Mouse (Mus musculus): ENCODE results near the gene Isca2. TPM values are rescaled to one million over a fixed set of nuclear protein-coding genes. Genes with fewer than 3 reads are reported as not detected.

Gene Isca2
- 133 and 148 TPM in 2 replicates for polyA plus RNA-seq (2015; fragmentation: Nextera tagmentation; extraction: Ambion mirVana)

DNA sequence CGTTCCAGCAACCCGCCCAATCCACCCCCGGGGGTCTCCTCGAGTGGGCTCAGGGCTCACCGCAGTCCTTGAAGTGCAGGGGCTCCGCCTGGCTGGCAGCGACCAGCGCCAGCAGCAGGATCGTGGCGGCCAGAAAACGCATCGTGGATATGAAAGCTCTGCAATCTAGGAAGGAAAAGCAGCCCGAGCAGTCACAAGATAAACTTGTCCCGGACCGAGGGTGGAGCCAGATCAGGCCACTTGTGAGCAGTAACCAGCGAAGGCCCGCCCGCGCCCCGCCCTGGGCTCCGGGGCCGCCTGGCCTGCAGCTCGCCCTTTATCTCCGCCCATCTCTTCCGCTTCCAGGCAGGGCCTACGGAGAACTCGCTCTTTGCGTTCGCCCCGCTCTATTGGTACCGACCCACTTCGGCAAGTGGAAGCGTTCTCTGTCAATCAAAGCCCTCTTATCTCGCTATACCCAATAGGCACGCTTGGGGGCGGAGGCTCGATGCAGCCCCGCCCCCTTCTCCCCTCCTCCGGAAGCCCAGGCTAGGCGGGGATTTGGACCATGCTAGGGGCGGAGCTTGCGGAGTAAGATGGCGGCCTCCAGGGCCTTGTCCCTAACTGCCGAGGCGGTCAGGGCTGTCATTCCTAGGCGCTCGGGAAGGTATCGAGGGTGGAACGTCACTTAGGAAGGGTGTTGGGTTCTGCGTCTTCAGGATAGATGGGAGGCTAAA is at the start of gene Isca2, which contains the start of gene Npc2:
Gene Isca2, plus strand, starts transcription at position 526 of the 716 bp plus-strand sequence.
Gene Npc2, minus strand, starts transcription at position 427 of the 716 bp plus-strand sequence.
- Histone ChIP-seq H3K4me2 (peak within 1 kb of the TSS; percentile 85), H3K27ac (replicated peaks) (peak within 1 kb of the TSS; percentile 96), H3K4me3 (peak within 1 kb of the TSS; percentile 80), H3K9ac (peak within 1 kb of the TSS; percentile 90), H3K27me3 (replicated peaks) (no peaks in the 10 kb centered on the region), H3K4me1 (peaks cover 27% of the 10 kb centered on the region), H3K9me3 (no peaks in the 10 kb centered on the region), H3K36me3 (peaks cover 30% of the 10 kb centered on the region)
- peak; percentile 99 for ATAC-seq (ENCODE audit: extremely low read depth, insufficient number of reproducible peaks, low FRiP score, low TSS enrichment)
- WGBS, result under 1% methylated on average over 50 of the region's 50 CpGs

- Histone ChIP-seq H3K9me3 (no peaks in the 10 kb centered on the region), H3K4me1 (no peaks in the 10 kb centered on the region), H3K9ac (no peak overlapping the region), H3K4me3 (no peak overlapping the region), H3K27ac (replicated peaks) (no peak overlapping the region), H3K27me3 (replicated peaks) (no peaks in the 10 kb centered on the region), H3K4me2 (no peak overlapping the region), H3K36me3 (no peaks in the 10 kb centered on the region)
- no peak for ATAC-seq (ENCODE audit: extremely low read depth, insufficient number of reproducible peaks, low FRiP score, low TSS enrichment)
- WGBS, result 69% methylated on average over 4 of the region's 4 CpGs
These were observed 46.7 kb upstream of the Isca2 start for GRCm38 (mm10) chr12:84726391-84726790.

DNA sequence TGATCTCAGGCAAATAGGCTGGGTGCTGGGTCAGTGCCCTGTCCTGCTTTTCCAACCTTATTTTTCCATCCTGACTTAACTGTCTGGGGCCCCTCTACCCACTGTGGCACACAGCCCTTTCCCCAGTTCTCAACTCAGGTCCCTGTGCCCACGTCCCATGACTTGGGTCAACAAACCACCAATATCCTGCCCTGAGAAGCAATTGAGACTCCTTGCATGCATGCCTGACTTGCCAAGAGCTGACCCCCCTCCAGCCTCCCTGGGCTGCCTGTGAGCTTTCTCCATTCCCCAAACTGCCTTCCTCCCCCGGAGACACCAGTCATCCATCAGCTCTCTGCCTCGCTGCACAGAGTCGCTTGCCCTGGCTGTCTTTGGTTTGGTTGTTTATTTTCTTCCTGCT is 46.1 kb upstream of the Isca2 start:
- Histone ChIP-seq H3K9ac (no peak overlapping the region), H3K9me3 (no peaks in the 10 kb centered on the region), H3K27ac (replicated peaks) (no peak overlapping the region), H3K4me1 (no peaks in the 10 kb centered on the region), H3K27me3 (replicated peaks) (no peaks in the 10 kb centered on the region), H3K4me2 (no peak overlapping the region), H3K4me3 (no peak overlapping the region), H3K36me3 (no peaks in the 10 kb centered on the region)
- WGBS, result 56% methylated on average over 4 of the region's 4 CpGs
- ATAC-seq (ENCODE audit: extremely low read depth, insufficient number of reproducible peaks, low FRiP score, low TSS enrichment), result no peak

GRCm38 (mm10) chr12:84727434-84727833 is 45.6 kb upstream of the Isca2 start:
- H3K4me2 ChIP-seq, result no peak overlapping the region
- no peaks in the 10 kb centered on the region for H3K27me3 ChIP-seq (replicated peaks)
- H3K9ac ChIP-seq, result no peak overlapping the region
- H3K9me3 ChIP-seq, result no peaks in the 10 kb centered on the region
- no peak for ATAC-seq (ENCODE audit: extremely low read depth, insufficient number of reproducible peaks, low FRiP score, low TSS enrichment)
- H3K36me3 ChIP-seq, result no peaks in the 10 kb centered on the region
- H3K4me3 ChIP-seq, result no peak overlapping the region
- H3K4me1 ChIP-seq, result no peaks in the 10 kb centered on the region
- H3K27ac ChIP-seq (replicated peaks), result no peak overlapping the region
- 79% methylated on average over 5 of the region's 5 CpGs for WGBS

GRCm38 (mm10) chr12:84728421-84728820 is 44.6 kb upstream of the Isca2 start:
- H3K9me3 ChIP-seq, result no peaks in the 10 kb centered on the region
- ATAC-seq (ENCODE audit: extremely low read depth, insufficient number of reproducible peaks, low FRiP score, low TSS enrichment), result no peak
- no peak overlapping the region for H3K9ac ChIP-seq
- no peaks in the 10 kb centered on the region for H3K36me3 ChIP-seq
- no peak overlapping the region for H3K4me3 ChIP-seq
- H3K27ac ChIP-seq (replicated peaks), result no peak overlapping the region
- peaks cover 6% of the 10 kb centered on the region for H3K4me1 ChIP-seq
- H3K27me3 ChIP-seq (replicated peaks), result no peaks in the 10 kb centered on the region
- WGBS, result 85% methylated on average over 10 of the region's 10 CpGs
- no peak overlapping the region for H3K4me2 ChIP-seq

DNA sequence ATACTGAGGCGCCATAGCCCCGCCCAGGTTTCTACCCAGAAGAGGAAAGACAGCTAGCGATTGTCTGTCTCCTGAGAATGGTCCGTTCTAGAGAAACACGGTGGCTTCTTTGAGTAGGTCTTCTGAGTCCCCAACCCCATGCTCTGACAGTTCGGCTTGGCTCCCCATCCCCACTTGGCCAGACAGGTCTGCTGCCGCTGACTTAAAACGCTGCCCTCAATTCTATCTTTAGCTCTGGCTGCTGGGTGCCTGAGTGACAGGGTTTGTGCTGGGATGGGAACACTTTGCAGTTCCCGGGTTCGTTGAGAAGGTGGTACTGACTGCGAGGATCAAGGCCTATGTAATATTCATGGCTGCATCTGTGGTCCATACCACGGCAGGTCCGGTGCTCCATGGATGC is 39.7 kb upstream of the Isca2 start:
- no peaks in the 10 kb centered on the region for H3K36me3 ChIP-seq
- ATAC-seq (ENCODE audit: extremely low read depth, insufficient number of reproducible peaks, low FRiP score, low TSS enrichment), result no peak
- H3K9ac ChIP-seq, result no peak overlapping the region
- no peak overlapping the region; the same call in 1 of the 2 replicates for H3K4me2 ChIP-seq
- no peak overlapping the region for H3K27ac ChIP-seq (replicated peaks)
- H3K27me3 ChIP-seq (replicated peaks), result no peaks in the 10 kb centered on the region
- WGBS, result 48% methylated on average over 13 of the region's 13 CpGs
- peaks cover 9% of the 10 kb centered on the region for H3K4me1 ChIP-seq
- no peaks in the 10 kb centered on the region for H3K9me3 ChIP-seq
- H3K4me3 ChIP-seq, result no peak overlapping the region

DNA sequence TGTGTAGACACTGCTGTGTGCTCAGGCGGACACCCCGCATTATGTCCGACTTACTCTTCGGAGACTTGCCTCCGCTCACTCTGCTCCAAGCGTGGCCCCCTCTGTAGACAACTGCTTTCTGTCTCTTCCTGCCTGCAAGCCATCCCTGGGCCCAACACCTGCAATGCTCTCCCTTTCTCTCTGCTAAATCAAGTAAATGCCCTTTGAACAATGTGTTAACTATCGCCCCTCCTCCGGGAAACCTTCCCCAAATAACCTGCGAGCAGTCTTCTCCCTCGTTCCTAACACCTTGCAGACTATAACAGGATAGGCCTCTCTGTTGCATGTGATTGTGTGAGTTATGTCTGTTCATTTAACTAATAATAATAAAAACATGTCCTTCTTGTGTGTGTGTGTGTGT is 29.6 kb upstream of the Isca2 start:
- no peak overlapping the region for H3K4me3 ChIP-seq
- H3K9me3 ChIP-seq, result no peaks in the 10 kb centered on the region
- no peak overlapping the region for H3K27ac ChIP-seq (replicated peaks)
- peaks cover 17% of the 10 kb centered on the region for H3K27me3 ChIP-seq (replicated peaks)
- H3K9ac ChIP-seq, result no peak overlapping the region
- no peak overlapping the region for H3K4me2 ChIP-seq
- no peaks in the 10 kb centered on the region; the same call in 1 of the 2 replicates for H3K4me1 ChIP-seq
- WGBS, result 80% methylated on average over 10 of the region's 10 CpGs
- no peak for ATAC-seq (ENCODE audit: extremely low read depth, insufficient number of reproducible peaks, low FRiP score, low TSS enrichment)
- H3K36me3 ChIP-seq, result no peaks in the 10 kb centered on the region

- Histone ChIP-seq H3K27me3 (replicated peaks) (peaks cover 20% of the 10 kb centered on the region), H3K4me2 (no peak overlapping the region)
- WGBS, result 45% methylated on average over 4 of the region's 4 CpGs
These were observed 27.4 kb upstream of the Isca2 start for GRCm38 (mm10) chr12:84745700-84746099.

GRCm38 (mm10) chr12:84748134-84748533 is 24.9 kb upstream of the Isca2 start:
- no peaks in the 10 kb centered on the region for H3K36me3 ChIP-seq
- H3K4me2 ChIP-seq, result no peak overlapping the region
- H3K27me3 ChIP-seq (replicated peaks), result peaks cover 20% of the 10 kb centered on the region
- no peaks in the 10 kb centered on the region; the same call in 1 of the 2 replicates for H3K4me1 ChIP-seq
- H3K27ac ChIP-seq (replicated peaks), result no peak overlapping the region
- WGBS, result 66% methylated on average over 3 of the region's 3 CpGs
- no peak for ATAC-seq (ENCODE audit: extremely low read depth, insufficient number of reproducible peaks, low FRiP score, low TSS enrichment)
- H3K9ac ChIP-seq, result no peak overlapping the region
- no peaks in the 10 kb centered on the region for H3K9me3 ChIP-seq
- H3K4me3 ChIP-seq, result no peak overlapping the region

More at GRCm38 (mm10) chr12:84745700-84746099, 27.4 kb upstream of the Isca2 start:
- no peak overlapping the region for H3K4me3 ChIP-seq
- no peaks in the 10 kb centered on the region; the same call in 1 of the 2 replicates for H3K4me1 ChIP-seq
- no peak for ATAC-seq (ENCODE audit: extremely low read depth, insufficient number of reproducible peaks, low FRiP score, low TSS enrichment)
- H3K9me3 ChIP-seq, result no peaks in the 10 kb centered on the region
- no peak overlapping the region for H3K27ac ChIP-seq (replicated peaks)
- H3K9ac ChIP-seq, result no peak overlapping the region
- H3K36me3 ChIP-seq, result no peaks in the 10 kb centered on the region

GRCm38 (mm10) chr12:84750661-84751060 is 22.4 kb upstream of the Isca2 start:
- Histone ChIP-seq H3K9me3 (no peaks in the 10 kb centered on the region), H3K4me3 (no peak overlapping the region), H3K4me1 (no peaks in the 10 kb centered on the region; the same call in 1 of the 2 replicates), H3K36me3 (peaks cover 3% of the 10 kb centered on the region), H3K4me2 (no peak overlapping the region), H3K9ac (no peak overlapping the region), H3K27me3 (replicated peaks) (peaks cover 20% of the 10 kb centered on the region), H3K27ac (replicated peaks) (no peak overlapping the region)
- WGBS, result 68% methylated on average over 14 of the region's 14 CpGs
- no peak for ATAC-seq (ENCODE audit: extremely low read depth, insufficient number of reproducible peaks, low FRiP score, low TSS enrichment)

- 38% methylated on average over 14 of the region's 14 CpGs for WGBS
- no peaks in the 10 kb centered on the region for H3K4me1 ChIP-seq
- no peak overlapping the region for H3K4me2 ChIP-seq
- no peak overlapping the region for H3K9ac ChIP-seq
- peaks cover 20% of the 10 kb centered on the region for H3K36me3 ChIP-seq
- H3K27ac ChIP-seq (replicated peaks), result no peak overlapping the region
- H3K9me3 ChIP-seq, result no peaks in the 10 kb centered on the region
- no peak overlapping the region for H3K4me3 ChIP-seq
- H3K27me3 ChIP-seq (replicated peaks), result 0 out of 2 replicates have a peak, but pooled peaks cover 10% of the 10 kb centered on the region
- no peak for ATAC-seq (ENCODE audit: extremely low read depth, insufficient number of reproducible peaks, low FRiP score, low TSS enrichment)
These were observed 20.7 kb upstream of the Isca2 start for GRCm38 (mm10) chr12:84752131-84752977.

Data from heart, embryonic 13.5 days (tissue).